Mouse (Mus musculus) hindbrain, postnatal 0 days (tissue): ENCODE measurements around the gene Ccdc17. TPM values are rescaled to one million over a fixed set of nuclear protein-coding genes. Genes with fewer than 3 reads are reported as not detected.

Experiments used
- ATAC-seq: fragments of 200-750 bp; cut with Nextera tagmentation; 2 replicates; pipeline ENCODE4 v1.8.0; 2017; ENCODE audit warnings: mild to moderate bottlenecking, moderate TSS enrichment, moderate library complexity
- DNase-seq: peaks from one replicate; pipeline ENCODE4 v3.0.0-alpha.2; 2015; ENCODE audit warnings: low spot score
- H3K27ac ChIP-seq: fragments of 300-500 bp; sonication (generic); 2 replicates; pipeline ENCODE4 v1.5.1; 2014; ENCODE audit warnings: mild to moderate bottlenecking
- H3K27me3 ChIP-seq: fragments of 300-500 bp; sonication (generic); 2 replicates; pipeline ENCODE4 v1.6.1; 2014; ENCODE audit warnings: low read length, mixed read lengths; ENCODE audit not compliant: insufficient read depth
- H3K36me3 ChIP-seq: fragments of 300-500 bp; sonication (generic); 2 replicates; pipeline ENCODE4 v1.6.1; 2014; ENCODE audit warnings: low read length, mixed read lengths; ENCODE audit not compliant: insufficient read depth
- H3K4me1 ChIP-seq: fragments of 300-500 bp; sonication (generic); 2 replicates; pipeline ENCODE4 v1.6.1; 2014; ENCODE audit warnings: antibody characterized with exemption, low read length, mixed read lengths; ENCODE audit not compliant: insufficient read depth
- H3K4me2 ChIP-seq: fragments of 300-500 bp; sonication (generic); 2 replicates; pipeline ENCODE4 v1.6.1; 2014; ENCODE audit warnings: low read depth, mild to moderate bottlenecking, low read length, moderate library complexity, mixed read lengths
- H3K4me3 ChIP-seq: fragments of 300-500 bp; sonication (generic); 2 replicates; pipeline ENCODE4 v1.5.1; 2014; ENCODE audit warnings: low read length
- H3K9ac ChIP-seq: fragments of 300-500 bp; sonication (generic); replicated peaks from 2 replicates; pipeline ENCODE4 v1.6.1; 2014; ENCODE audit warnings: mild to moderate bottlenecking, low read length, moderate library complexity, mixed read lengths
- H3K9me3 ChIP-seq: fragments of 300-500 bp; sonication (generic); 2 replicates; pipeline ENCODE4 v1.6.1; 2016; ENCODE audit warnings: low read length, mixed read lengths
- CTCF ChIP-seq: IDR thresholded peaks from 2 replicates; pipeline ENCODE4 v1.5.1; 2016; ENCODE audit warnings: antibody characterized with exemption, control low read depth, low read depth
- WGBS: fragments of 180-500 bp; shearing (Covaris S2); extraction: QIAGEN DNeasy Blood & Tissue Kit; methylation state at CpG from one replicate; pipeline ENCODE4 v1.1.7; 2014; 5-methylcytosine and 5-hydroxymethylcytosine counted together
- polyA plus RNA-seq: library from polyadenylated mRNA; unstranded; fragments of >200 nt; fragmentation: Nextera tagmentation; extraction: Ambion mirVana; gene quantifications from 2 replicates; pipeline ENCODE4 v1.2.1, GENCODE M21; 2015
- total RNA-seq: library from RNA; depleted of rRNA; stranded (reverse); fragments of >200 nt; gene quantifications from 2 replicates; pipeline ENCODE4 v1.2.3, GENCODE M21; 2014

Ccdc17 gene
- total and polyA plus RNA-seq, 2 experiments from 2014 or later = 3.7 to 4.2 TPM

GRCm38 (mm10) chr4:116626658-116627358 is 30.4 kb downstream of the Ccdc17 start:
- Histone ChIP-seq H3K4me2 (peak overlapping the region; percentile 86), H3K9ac (peak overlapping the region; percentile 85), H3K36me3 (no peaks in the 10 kb centered on the region; the same call in 1 of the 2 replicates), H3K4me3 (peak overlapping the region; percentile 80), H3K4me1 (0 out of 2 replicates have a peak, but pooled peaks cover 9% of the 10 kb centered on the region), H3K27me3 (no peaks in the 10 kb centered on the region), H3K27ac (peak overlapping the region; percentile 94), H3K9me3 (no peaks in the 10 kb centered on the region)
- DNase-seq (peak; percentile 94), ATAC-seq (peak; percentile 85)
- 0 out of 2 replicates have a peak, but pooled peaks have one; percentile 3 for TF ChIP-seq CTCF
- 2% methylated on average over 53 of the region's 53 CpGs for WGBS

GRCm38 (mm10) chr4:116627359-116627716 is 30.9 kb downstream of the Ccdc17 start:
- peak; percentile 94 for ATAC-seq

GRCm38 (mm10) chr4:116627722-116628662 is 31.5 kb downstream of the Ccdc17 start, which contains the start of gene Nasp:
Gene Nasp, minus strand, starts transcription at chr4:116627941.
- Histone ChIP-seq H3K27me3 (no peaks in the 10 kb centered on the region), H3K9me3 (no peaks in the 10 kb centered on the region), H3K27ac (peak within 1 kb of the TSS; percentile 94), H3K4me1 (0 out of 2 replicates have a peak, but pooled peaks cover 9% of the 10 kb centered on the region), H3K36me3 (no peaks in the 10 kb centered on the region), H3K4me2 (peak within 1 kb of the TSS; percentile 86), H3K4me3 (peak within 1 kb of the TSS; percentile 80), H3K9ac (peak within 1 kb of the TSS; percentile 85)
- DNase-seq = peak; percentile 93
- ATAC-seq = peak; percentile 85
- TF ChIP-seq CTCF = no peak
- WGBS = 8% methylated on average over 23 of the region's 23 CpGs

More at GRCm38 (mm10) chr4:116627359-116627716, 30.9 kb downstream of the Ccdc17 start:
- 0% methylated on average over 13 of the region's 13 CpGs for WGBS
- H3K4me2 ChIP-seq = peak overlapping the region; percentile 86
- peak overlapping the region; percentile 80 for H3K4me3 ChIP-seq
- peak overlapping the region; percentile 85 for H3K9ac ChIP-seq
- H3K27me3 ChIP-seq = no peaks in the 10 kb centered on the region
- TF ChIP-seq CTCF = no peak; the same call in 1 of the 2 replicates
- peak overlapping the region; percentile 94 for H3K27ac ChIP-seq
- no peaks in the 10 kb centered on the region for H3K36me3 ChIP-seq
- H3K9me3 ChIP-seq = no peaks in the 10 kb centered on the region
- DNase-seq = peak; percentile 94
- H3K4me1 ChIP-seq = 0 out of 2 replicates have a peak, but pooled peaks cover 9% of the 10 kb centered on the region

GRCm38 (mm10) chr4:116635197-116635596 is 38.7 kb downstream of the Ccdc17 start:
- 0 out of 2 replicates have a peak, but pooled peaks have one; percentile 43 for ATAC-seq
- Histone ChIP-seq H3K4me2 (no peak overlapping the region), H3K9ac (no peak overlapping the region), H3K36me3 (peaks cover 23% of the 10 kb centered on the region), H3K27ac (no peak overlapping the region), H3K4me3 (no peak overlapping the region), H3K9me3 (no peaks in the 10 kb centered on the region), H3K27me3 (no peaks in the 10 kb centered on the region), H3K4me1 (no peaks in the 10 kb centered on the region)
- WGBS = 67% methylated on average over 1 of the region's 1 CpGs
- no peak for TF ChIP-seq CTCF
- no peak for DNase-seq

GRCm38 (mm10) chr4:116638821-116639220 is 42.4 kb downstream of the Ccdc17 start:
- Histone ChIP-seq H3K9me3 (no peaks in the 10 kb centered on the region), H3K4me2 (no peak overlapping the region), H3K4me3 (no peak overlapping the region), H3K9ac (no peak overlapping the region), H3K27me3 (no peaks in the 10 kb centered on the region), H3K4me1 (no peaks in the 10 kb centered on the region), H3K27ac (no peak overlapping the region), H3K36me3 (peaks cover 38% of the 10 kb centered on the region)
- TF ChIP-seq CTCF = no peak
- ATAC-seq = no peak
- 94% methylated on average over 6 of the region's 6 CpGs for WGBS
- DNase-seq = no peak

- Histone ChIP-seq H3K9ac (no peak overlapping the region), H3K4me1 (no peaks in the 10 kb centered on the region), H3K27ac (no peak overlapping the region), H3K36me3 (peaks cover 38% of the 10 kb centered on the region), H3K4me2 (no peak overlapping the region), H3K27me3 (no peaks in the 10 kb centered on the region), H3K4me3 (no peak overlapping the region), H3K9me3 (no peaks in the 10 kb centered on the region)
- peak; percentile 36 for TF ChIP-seq CTCF
- DNase-seq (no peak), ATAC-seq (no peak)
- 97% methylated on average over 1 of the region's 1 CpGs for WGBS
These were observed 45.6 kb downstream of the Ccdc17 start for GRCm38 (mm10) chr4:116642071-116642470.
